Mouse (Mus musculus) left cerebral cortex, postnatal 36 days (tissue): ENCODE results near the gene Olfr1493-ps1. TPM values are rescaled to one million over a fixed set of nuclear protein-coding genes. Genes with fewer than 3 reads are reported as not detected.

Source experiments
- DNase-seq, 2 experiments: peaks; one replicate each; pipeline ENCODE4 v3.0.0; 2021 to 2022; ENCODE audit warnings: low spot score in 2 of 2, mixed read lengths in 1 of 2
- intact Hi-C: fragments of 180-260 bp; cut with DNase I; formaldehyde crosslinking; loops from one replicate; pipeline ENCODE4 v1.15.1; 2025
- total RNA-seq, 2 experiments: library from RNA; stranded (reverse); gene quantifications; 2 replicates each; pipeline ENCODE4 v1.2.3; 2021

Gene Olfr1493-ps1
- not detected for total RNA-seq

GRCm38 (mm10) chr19:13722978-13723377 lies at the start of gene Olfr1493-ps1:
Olfr1493-ps1 (plus strand) TSS chr19:13723278.
- intact Hi-C loops, result no loop called here
- DNase-seq, result no peak

GRCm38 (mm10) chr19:13696968-13697367 lies 26.1 kb upstream of the Olfr1493-ps1 start, which contains the start of gene Olfr1491:
Olfr1491 (plus strand) TSS chr19:13697268.
- intact Hi-C loops, result no loop called here
- DNase-seq, result no peak

GRCm38 (mm10) chr19:13739428-13739827 lies 16.4 kb downstream of the Olfr1493-ps1 start, which contains the start of gene Olfr1494:
Olfr1494 (plus strand) TSS chr19:13739728.
- intact Hi-C loops, result no loop called here
- no peak for DNase-seq

- no peak for DNase-seq
- intact Hi-C loops, result no loop called here
Observed at GRCm38 (mm10) chr19:13749366-13749765, 26.3 kb downstream of the Olfr1493-ps1 start.

- intact Hi-C loops, result no loop called here
- no peak for DNase-seq
Observed at GRCm38 (mm10) chr19:13764306-13764705, 41.2 kb downstream of the Olfr1493-ps1 start, which contains the start of gene Olfr1495. Olfr1495 (plus strand) TSS chr19:13764606.

- intact Hi-C loops, result no loop called here
- DNase-seq, result no peak
Observed at GRCm38 (mm10) chr19:13768565-13769276, 45.6 kb downstream of the Olfr1493-ps1 start.

- intact Hi-C loops, result no loop called here
- DNase-seq, result no peak
Observed at GRCm38 (mm10) chr19:13777578-13777977, 54.5 kb downstream of the Olfr1493-ps1 start, which contains the start of gene Olfr1496. Olfr1496 (plus strand) TSS chr19:13777878.

Other genes with a start within 250 kb of the Olfr1493-ps1 start
- not detected for gene Olfr1475, start 243.1 kb upstream of the Olfr1493-ps1 start, total RNA-seq
- not detected for gene Olfr1477, start 222.7 kb upstream of the Olfr1493-ps1 start, total RNA-seq
- gene Olfr1480, start 195.4 kb upstream of the Olfr1493-ps1 start, total RNA-seq, result not detected
- gene Olfr1484, start 139.8 kb upstream of the Olfr1493-ps1 start, total RNA-seq, result not detected
- not detected for gene Olfr1487, start 105.9 kb upstream of the Olfr1493-ps1 start, total RNA-seq
- gene Olfr1489, start 91.7 kb upstream of the Olfr1493-ps1 start, total RNA-seq, result not detected
- not detected for gene Olfr1490, start 72.2 kb upstream of the Olfr1493-ps1 start, total RNA-seq
- not detected for gene Olfr1491, start 26.0 kb upstream of the Olfr1493-ps1 start, total RNA-seq
- not detected for gene Olfr1494, start 16.4 kb downstream of the Olfr1493-ps1 start, total RNA-seq
- not detected for gene Olfr1495, start 41.3 kb downstream of the Olfr1493-ps1 start, total RNA-seq
- gene Olfr1496, start 54.6 kb downstream of the Olfr1493-ps1 start, total RNA-seq, result not detected
- gene Olfr1497, start 74.9 kb downstream of the Olfr1493-ps1 start, total RNA-seq, result not detected
- not detected for gene Olfr1499, start 96.2 kb downstream of the Olfr1493-ps1 start, total RNA-seq
- not detected for gene Olfr1500, start 107.2 kb downstream of the Olfr1493-ps1 start, total RNA-seq
- not detected for gene Olfr1501, start 127.4 kb downstream of the Olfr1493-ps1 start, total RNA-seq
- gene Olfr1502, start 138.5 kb downstream of the Olfr1493-ps1 start, total RNA-seq, result not detected
- not detected for gene Olfr1504, start 174.7 kb downstream of the Olfr1493-ps1 start, total RNA-seq
- gene Olfr1505, start 190.3 kb downstream of the Olfr1493-ps1 start, total RNA-seq, result not detected